Mouse (Mus musculus) liver, embryonic 14.5 days (tissue): ENCODE results near the gene Zmiz1.

Source experiments
- CTCF ChIP-seq: IDR thresholded peaks from 2 replicates; pipeline ENCODE4 v1.5.1; 2016; ENCODE audit warnings: antibody characterized with exemption, low read depth, control low read depth
- EP300 ChIP-seq: IDR thresholded peaks from 2 replicates; pipeline ENCODE4 v1.6.1; 2016; ENCODE audit warnings: antibody characterized with exemption, low read depth

- TF ChIP-seq CTCF, result no peak
- no peak for TF ChIP-seq EP300
These were observed 29.2 kb downstream of the Zmiz1 start for GRCm38 (mm10) chr14:25488097-25488613.
